Mouse (Mus musculus): ENCODE data around the gene Ugt1a6a.
"Not testable (repeated sequence)": the region's sequence is repeated elsewhere in the genome, so short reads cannot be mapped to it uniquely, and the experiment has no call there.

DNA sequence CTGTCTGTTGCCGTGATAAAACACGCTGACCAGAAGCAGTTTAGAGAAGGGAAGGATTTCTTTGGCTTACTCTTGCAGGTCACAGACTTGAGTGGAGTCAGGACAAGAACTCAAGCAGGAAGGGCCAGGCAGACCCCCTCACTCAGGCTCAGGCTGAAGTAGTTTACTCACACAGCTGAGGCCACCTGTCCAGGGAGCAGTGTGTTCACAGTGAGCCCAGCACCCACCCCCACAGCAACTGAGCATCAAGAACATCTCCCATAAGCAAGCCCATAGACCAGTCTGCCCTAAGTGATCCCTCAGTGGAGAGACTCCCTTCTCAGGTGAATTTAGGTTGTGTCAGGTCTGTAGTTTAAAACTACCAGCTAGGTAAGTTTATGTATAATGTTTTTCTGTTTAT, 25.0 kb upstream of the Ugt1a6a start:
- not testable (repeated sequence) for TF ChIP-seq POLR2A (IDR thresholded peaks at IDR 0.05; ENCODE audit: low read depth, low read length); CTCF (IDR thresholded peaks at IDR 0.05; ENCODE audit: extremely low read depth, insufficient read length, insufficient replicate concordance, low read depth, low read length)

Data from small intestine, adult 2 months (tissue).